8 mouse cellular contexts compared by ENCODE assay signal in the genomic region with DNA sequence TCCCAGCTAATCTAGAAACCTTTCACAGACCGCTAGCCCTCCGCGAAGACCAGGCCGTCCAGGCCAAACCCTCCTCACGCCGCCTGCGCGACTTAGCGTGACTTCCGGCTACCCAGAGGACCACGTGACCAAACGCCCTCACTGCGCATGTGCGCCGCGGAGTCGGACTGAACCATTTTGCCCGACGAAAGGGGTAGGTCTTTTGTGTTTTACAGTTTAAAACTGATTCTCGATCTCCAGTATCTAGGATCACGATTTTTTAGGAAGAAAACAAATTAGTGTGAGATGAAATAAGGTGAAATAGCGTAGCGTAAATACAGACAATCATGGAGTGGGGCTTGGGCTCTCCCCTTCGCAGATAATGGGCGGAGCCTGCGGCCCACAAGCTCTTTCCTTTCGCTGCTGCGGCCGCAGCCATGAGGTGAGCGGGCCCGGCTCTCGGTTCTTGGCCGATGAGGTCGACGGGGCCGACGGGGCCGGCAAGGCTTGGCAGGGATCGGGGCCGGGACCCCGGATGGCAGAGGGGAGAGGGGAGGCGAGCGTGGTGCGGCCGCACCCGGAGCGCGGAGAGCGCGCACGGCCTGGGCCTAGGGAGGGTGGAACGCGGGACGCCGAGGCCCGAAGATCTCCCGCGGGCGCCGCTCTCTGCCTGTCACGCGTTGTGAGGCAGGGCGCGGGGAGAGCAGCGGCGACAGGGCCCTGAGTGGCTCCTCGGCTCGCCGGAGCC. TPM values are rescaled to one million over a fixed set of nuclear protein-coding genes. Genes with fewer than 3 reads are reported as not detected.
DNase-seq lines count a peak whose midpoint lies in the region; ATAC-seq lines count a peak whose summit lies in the region.

TSS of gene Rpl19 (plus strand) at position 141 of the 727 bp plus-strand sequence.

- peak within 1 kb of the TSS; percentile 94 for H3K27ac ChIP-seq in heart, embryonic 13.5 days (replicated peaks)
- H3K27ac ChIP-seq in liver, embryonic 12.5 days, result peak within 1 kb of the TSS; percentile 91
- peak within 1 kb of the TSS; percentile 91 for H3K27ac ChIP-seq in stomach, embryonic 15.5 days

- under 1% methylated on average over 61 of the region's 69 CpGs for WGBS in heart, embryonic 13.5 days
- WGBS in liver, embryonic 12.5 days (ENCODE audit: insufficient replicate concordance), result under 1% methylated on average over 69 of the region's 69 CpGs
- WGBS in stomach, embryonic 15.5 days, result under 1% methylated on average over 69 of the region's 69 CpGs

- peaks cover 36% of the 10 kb centered on the region for H3K36me3 ChIP-seq in heart, embryonic 13.5 days
- peaks cover 36% of the 10 kb centered on the region for H3K36me3 ChIP-seq in liver, embryonic 12.5 days
- H3K36me3 ChIP-seq in stomach, embryonic 15.5 days, result peaks cover 30% of the 10 kb centered on the region

- H3K4me2 ChIP-seq in heart, embryonic 13.5 days, result peak within 1 kb of the TSS; percentile 98
- peak within 1 kb of the TSS; percentile 82 for H3K4me2 ChIP-seq in liver, embryonic 12.5 days
- H3K4me2 ChIP-seq in stomach, embryonic 15.5 days, result peak within 1 kb of the TSS; percentile 73

- no peaks in the 10 kb centered on the region for H3K9me3 ChIP-seq in heart, embryonic 13.5 days
- no peaks in the 10 kb centered on the region for H3K9me3 ChIP-seq in liver, embryonic 12.5 days (replicated peaks)
- no peaks in the 10 kb centered on the region for H3K9me3 ChIP-seq in stomach, embryonic 15.5 days

- peak within 1 kb of the TSS; percentile 99 for H3K9ac ChIP-seq in heart, embryonic 13.5 days
- H3K9ac ChIP-seq in liver, embryonic 12.5 days, result peak within 1 kb of the TSS; percentile 99
- peak within 1 kb of the TSS; percentile 97 for H3K9ac ChIP-seq in stomach, embryonic 15.5 days

- ATAC-seq in erythroid progenitor cell, adult 5-6 weeks (replicated peaks; ENCODE audit: low FRiP score, poor library complexity, severe bottlenecking), result peak; percentile 88
- ATAC-seq in heart, embryonic 13.5 days (ENCODE audit: extremely low read depth, insufficient number of reproducible peaks, low FRiP score, low TSS enrichment), result peak; percentile 83
- ATAC-seq in liver, embryonic 12.5 days, result peak; percentile 81
- ATAC-seq in stomach, embryonic 15.5 days (ENCODE audit: insufficient read depth, low FRiP score, low read depth), result peak; percentile 75

- DNase-seq in CD4-positive helper T cell, adult 2 months (ENCODE audit: low read depth, low spot score), result peak; percentile 91
- DNase-seq in brain, embryonic 18.5 days (ENCODE audit: low read depth, low spot score), result peak; percentile 79
- peak; percentile 95 for DNase-seq in kidney, postnatal 10 days
- peak; percentile 92 to 93 for DNase-seq in natural killer cell, adult 2 months (ENCODE audit: low spot score in 2 of 2)

- peak within 1 kb of the TSS; percentile 94 for H3K4me3 ChIP-seq in heart, embryonic 13.5 days
- H3K4me3 ChIP-seq in liver, embryonic 12.5 days, result peak within 1 kb of the TSS; percentile 97
- H3K4me3 ChIP-seq in stomach, embryonic 15.5 days (replicated peaks), result peak within 1 kb of the TSS; percentile 87

- H3K27me3 ChIP-seq in heart, embryonic 13.5 days (replicated peaks), result no peaks in the 10 kb centered on the region
- peaks cover 14% of the 10 kb centered on the region for H3K27me3 ChIP-seq in liver, embryonic 12.5 days (replicated peaks)
- no peaks in the 10 kb centered on the region for H3K27me3 ChIP-seq in stomach, embryonic 15.5 days (replicated peaks)

- peaks cover 28% of the 10 kb centered on the region for H3K4me1 ChIP-seq in heart, embryonic 13.5 days
- H3K4me1 ChIP-seq in liver, embryonic 12.5 days, result peaks cover 43% of the 10 kb centered on the region
- peaks cover 16% of the 10 kb centered on the region for H3K4me1 ChIP-seq in stomach, embryonic 15.5 days

RNA-seq across cellular contexts. Expression of gene Rpl19, which starts in this region (rescaled TPM):
- 931 and 1,058 TPM in 2 replicates for total RNA-seq in erythroid progenitor cell, adult 5-6 weeks (2015; ENCODE audit: low replicate concordance)
- 346 and 531 TPM in 2 replicates for total RNA-seq in erythroid progenitor cell, adult 5-6 weeks (2017; ENCODE audit: low replicate concordance)
- polyA plus RNA-seq in heart, embryonic 13.5 days (2015; fragmentation: Nextera tagmentation; extraction: Ambion mirVana), result 676 and 751 TPM in 2 replicates
- polyA plus RNA-seq in liver, embryonic 12.5 days (2016; fragmentation: Nextera tagmentation; extraction: Ambion mirVana), result 869 and 913 TPM in 2 replicates
- 855 and 1,061 TPM in 2 replicates for polyA plus RNA-seq in stomach, embryonic 15.5 days (2015; fragmentation: Nextera tagmentation; extraction: Ambion mirVana)

Comparison
In these comparisons a context has a peak if more than half of its experiments do, and no peak if none do; other contexts are left out.
1. Peak in every context shown above with its lines: DNase-seq, ATAC-seq, H3K4me3 ChIP-seq and H3K27ac ChIP-seq.